Mouse (Mus musculus) spleen, postnatal 14 days (tissue): ENCODE measurements around the gene Ston1.

Experiments used
- DNase-seq, 2 experiments: peaks; one replicate each; pipeline ENCODE4 v3.0.0; 2021 to 2022; ENCODE audit warnings: low spot score in 2 of 2

Gene Ston1

GRCm38 (mm10) chr17:88587371-88587770 lies 10.1 kb upstream of the Ston1 start:
- DNase-seq = no peak

GRCm38 (mm10) chr17:88588228-88588627 lies 9.3 kb upstream of the Ston1 start:
- DNase-seq = no peak

GRCm38 (mm10) chr17:88590251-88590650 lies 7.2 kb upstream of the Ston1 start:
- DNase-seq = no peak

- no peak for DNase-seq
These were observed 2.4 kb upstream of the Ston1 start for GRCm38 (mm10) chr17:88595071-88595470.

- no peak for DNase-seq
These were observed 1.4 kb upstream of the Ston1 start for GRCm38 (mm10) chr17:88596068-88596467.

- DNase-seq = no peak
These were observed 801 bp upstream of the Ston1 start for GRCm38 (mm10) chr17:88596544-88597221.

- DNase-seq = no peak
These were observed 554 bp downstream of the Ston1 start for GRCm38 (mm10) chr17:88598056-88598420.

GRCm38 (mm10) chr17:88598570-88599368 lies 1.3 kb downstream of the Ston1 start:
- no peak for DNase-seq

- no peak for DNase-seq
These were observed 3.1 kb downstream of the Ston1 start for GRCm38 (mm10) chr17:88600492-88601026.

GRCm38 (mm10) chr17:88603943-88604342 lies 6.5 kb downstream of the Ston1 start:
- DNase-seq = no peak

GRCm38 (mm10) chr17:88606056-88606455 lies 8.6 kb downstream of the Ston1 start:
- no peak for DNase-seq

- DNase-seq = no peak
These were observed 11.9 kb downstream of the Ston1 start for GRCm38 (mm10) chr17:88609361-88609760.

- DNase-seq = no peak
These were observed 13.6 kb downstream of the Ston1 start for GRCm38 (mm10) chr17:88611057-88611456.

- no peak for DNase-seq
These were observed 15.7 kb downstream of the Ston1 start for GRCm38 (mm10) chr17:88613172-88613571.

- no peak for DNase-seq
These were observed 16.2 kb downstream of the Ston1 start for GRCm38 (mm10) chr17:88613721-88614120.

GRCm38 (mm10) chr17:88614234-88614633 lies 16.8 kb downstream of the Ston1 start:
- DNase-seq = no peak

GRCm38 (mm10) chr17:88614733-88615132 lies 17.2 kb downstream of the Ston1 start:
- DNase-seq = no peak

GRCm38 (mm10) chr17:88615492-88616155 lies 18.1 kb downstream of the Ston1 start:
- DNase-seq = no peak

- DNase-seq = no peak
These were observed 23.5 kb downstream of the Ston1 start for GRCm38 (mm10) chr17:88620935-88621334.

- no peak for DNase-seq
These were observed 23.9 kb downstream of the Ston1 start for GRCm38 (mm10) chr17:88621374-88621773.

GRCm38 (mm10) chr17:88622711-88623110 lies 25.2 kb downstream of the Ston1 start:
- no peak for DNase-seq

GRCm38 (mm10) chr17:88624386-88624785 lies 26.9 kb downstream of the Ston1 start:
- no peak for DNase-seq
